Mouse (Mus musculus): ENCODE results near the gene Lgals1.

DNA sequence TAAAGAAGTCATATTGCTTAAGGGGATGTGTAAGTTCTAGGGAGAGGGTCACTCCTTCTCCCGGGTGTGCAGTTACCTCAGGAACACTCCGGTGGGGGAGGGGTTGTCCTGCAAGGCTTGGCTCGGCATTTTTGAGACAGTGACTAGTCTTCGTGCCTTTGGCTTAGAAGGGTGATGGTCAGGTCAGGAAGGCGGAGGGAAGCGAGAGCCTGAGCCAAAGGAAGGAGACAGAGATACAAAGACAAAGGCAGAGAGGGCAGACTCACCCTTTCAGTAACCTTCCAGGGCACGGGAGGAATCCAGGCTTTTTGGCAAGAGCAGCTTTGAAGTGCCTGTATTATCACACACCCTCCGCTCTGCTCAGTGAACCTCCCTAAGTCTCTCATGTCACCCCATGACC is 1.4 kb upstream of the Lgals1 start:
- no peak for TF ChIP-seq RAD21 (IDR thresholded peaks at IDR 0.05; ENCODE audit: low read depth, low read length)
- no peak for TF ChIP-seq E2F4 (IDR thresholded peaks at IDR 0.05; ENCODE audit: insufficient replicate concordance, low read depth, low read length)
- TF ChIP-seq NRF1 (IDR thresholded peaks at IDR 0.05; ENCODE audit: low read depth, low read length), result no peak
- no peak for TF ChIP-seq POLR2A (IDR thresholded peaks at IDR 0.05; ENCODE audit: low read depth, low read length)
- no peak for TF ChIP-seq CTCF (conservative IDR thresholded peaks at IDR 0.05 in 1 of 2, IDR thresholded peaks at IDR 0.05 in 1 of 2; ENCODE audit: low read depth in 2 of 2, low read length in 2 of 2)
- TF ChIP-seq USF1 (IDR thresholded peaks at IDR 0.05; ENCODE audit: low read depth, low read length), result no peak
- no peak for TF ChIP-seq TBP (conservative IDR thresholded peaks at IDR 0.05; ENCODE audit: low read depth, low read length)
- TF ChIP-seq MAX (IDR thresholded peaks at IDR 0.05; ENCODE audit: low read length), result no peak
- TF ChIP-seq RCOR1 (conservative IDR thresholded peaks at IDR 0.05; ENCODE audit: low read depth, low read length), result no peak
- TF ChIP-seq MXI1 (IDR thresholded peaks at IDR 0.05; ENCODE audit: low read depth, low read length), result no peak
- no peak for TF ChIP-seq EP300 (IDR thresholded peaks at IDR 0.05; ENCODE audit: low read length)
- TF ChIP-seq CHD1 (IDR thresholded peaks at IDR 0.05; ENCODE audit: low read depth, low read length), result no peak
- no peak for TF ChIP-seq TCF12 (IDR thresholded peaks at IDR 0.05; ENCODE audit: low read depth, low read length)
- no peak for TF ChIP-seq SIN3A (IDR thresholded peaks at IDR 0.05; ENCODE audit: low read length)

Data from CH12.LX (cell line).